ENCODE assay signal across 32 mouse cellular contexts in the genomic region with DNA sequence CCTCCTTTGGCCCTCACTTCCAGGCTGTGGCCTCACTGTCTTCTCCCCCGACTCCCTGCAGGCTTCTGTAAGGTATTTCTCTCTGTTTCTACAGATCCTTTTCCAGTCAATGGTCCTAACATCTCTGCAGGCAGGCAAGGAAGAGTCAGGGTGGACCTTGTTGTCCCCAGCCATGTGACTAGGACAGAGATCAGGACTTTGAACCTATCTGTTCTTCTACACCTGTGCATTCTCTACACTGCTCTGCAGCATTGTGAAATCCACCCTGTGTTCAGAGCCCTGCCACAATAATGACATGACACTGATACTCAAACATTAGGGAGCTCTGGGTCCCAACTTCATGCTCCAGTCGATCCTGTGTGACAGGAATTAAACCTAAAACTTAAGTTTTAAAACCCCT. TPM values are rescaled to one million over a fixed set of nuclear protein-coding genes. Genes with fewer than 3 reads are reported as not detected.
DNase-seq lines count a peak whose midpoint lies in the region; ATAC-seq lines count a peak whose summit lies in the region.
"Had no signal": no experiment of that assay in that cellular context is flagged by ENCODE, and none has a peak within 500 bp of the region (broad histone marks: within the 10 kb centered on the region; RNA-seq: fewer than 3 reads in every experiment).

No protein-coding gene starts in this region.

- H3K9ac ChIP-seq in kidney, embryonic 15.5 days = no peak overlapping the region
- H3K9ac ChIP-seq in intestine, embryonic 16.5 days (ENCODE audit: low read depth, low read length) = no peak overlapping the region
- H3K9ac ChIP-seq in liver, embryonic 15.5 days = no peak overlapping the region
- no peak overlapping the region for H3K9ac ChIP-seq in hindbrain, embryonic 11.5 days (ENCODE audit: low read depth, low read length)
- H3K9ac ChIP-seq: embryonic facial prominence, embryonic 15.5 days; forebrain, embryonic 12.5 days; forebrain, postnatal 0 days; hindbrain, embryonic 15.5 days; midbrain, embryonic 12.5 days; neural tube, embryonic 13.5 days had no signal

- H3K4me2 ChIP-seq in kidney, embryonic 15.5 days = no peak overlapping the region
- no peak overlapping the region for H3K4me2 ChIP-seq in intestine, embryonic 16.5 days (ENCODE audit: low read depth, low read length)
- H3K4me2 ChIP-seq in liver, embryonic 15.5 days = no peak overlapping the region
- no peak overlapping the region for H3K4me2 ChIP-seq in hindbrain, embryonic 11.5 days (replicated peaks; ENCODE audit: low read depth, low read length)
- H3K4me2 ChIP-seq: embryonic facial prominence, embryonic 15.5 days; forebrain, embryonic 12.5 days; hindbrain, embryonic 15.5 days; midbrain, embryonic 12.5 days; neural tube, embryonic 13.5 days had no signal

- WGBS in kidney, embryonic 15.5 days = 70% methylated on average over 2 of the region's 2 CpGs
- WGBS in intestine, embryonic 16.5 days = 70% methylated on average over 2 of the region's 2 CpGs
- WGBS in liver, embryonic 15.5 days (ENCODE audit: insufficient replicate concordance) = 35% methylated on average over 2 of the region's 2 CpGs
- 89% methylated on average over 2 of the region's 2 CpGs for WGBS in hindbrain, embryonic 11.5 days
- WGBS in hindbrain, embryonic 10.5 days = 79% methylated on average over 2 of the region's 2 CpGs

- H3K27me3 ChIP-seq in kidney, embryonic 15.5 days = no peaks in the 10 kb centered on the region
- no peaks in the 10 kb centered on the region for H3K27me3 ChIP-seq in intestine, embryonic 16.5 days (replicated peaks; ENCODE audit: control insufficient read depth, insufficient read depth, low read length)
- H3K27me3 ChIP-seq in liver, embryonic 15.5 days = no peaks in the 10 kb centered on the region
- no peaks in the 10 kb centered on the region for H3K27me3 ChIP-seq in hindbrain, embryonic 11.5 days (ENCODE audit: control insufficient read depth, insufficient read depth, low read length)
- H3K27me3 ChIP-seq in hindbrain, embryonic 10.5 days (ENCODE audit: insufficient read depth, poor library complexity, severe bottlenecking) = no peaks in the 10 kb centered on the region
- H3K27me3 ChIP-seq: embryonic facial prominence, embryonic 15.5 days; forebrain, embryonic 12.5 days; hindbrain, embryonic 15.5 days; midbrain, embryonic 12.5 days; neural tube, embryonic 13.5 days; Patski had no signal

- no peak overlapping the region for H3K4me3 ChIP-seq in kidney, embryonic 15.5 days (replicated peaks)
- no peak overlapping the region for H3K4me3 ChIP-seq in intestine, embryonic 16.5 days (ENCODE audit: low read length)
- H3K4me3 ChIP-seq in liver, embryonic 15.5 days (replicated peaks) = no peak overlapping the region
- no peak overlapping the region for H3K4me3 ChIP-seq in hindbrain, embryonic 11.5 days (ENCODE audit: low read depth, low read length)
- no peak overlapping the region for H3K4me3 ChIP-seq in hindbrain, embryonic 10.5 days
- H3K4me3 ChIP-seq: embryonic facial prominence, embryonic 10.5 days; embryonic facial prominence, embryonic 15.5 days; forebrain, embryonic 12.5 days; hindbrain, embryonic 15.5 days; megakaryocyte, embryonic 14.5 days; midbrain, embryonic 12.5 days; neural tube, embryonic 13.5 days had no signal

- ATAC-seq in kidney, embryonic 15.5 days (replicated peaks; ENCODE audit: low FRiP score) = no peak
- peak; percentile 91 for ATAC-seq in intestine, embryonic 16.5 days
- peak; percentile 79 for ATAC-seq in liver, embryonic 15.5 days (ENCODE audit: insufficient read depth)
- no peak for ATAC-seq in hindbrain, embryonic 11.5 days (ENCODE audit: low FRiP score)
- ATAC-seq: forebrain, postnatal 0 days; inflammation-experienced regulatory T-cells, adult 6 months; lung, postnatal 0 days; Patski had no signal

- H3K4me1 ChIP-seq in kidney, embryonic 15.5 days = no peaks in the 10 kb centered on the region
- no peaks in the 10 kb centered on the region; the same call in 1 of the 2 replicates for H3K4me1 ChIP-seq in intestine, embryonic 16.5 days (ENCODE audit: control insufficient read depth, insufficient read depth, low read length)
- H3K4me1 ChIP-seq in liver, embryonic 15.5 days (replicated peaks) = peaks cover 5% of the 10 kb centered on the region; the same call in 1 of the 2 replicates
- no peaks in the 10 kb centered on the region for H3K4me1 ChIP-seq in hindbrain, embryonic 11.5 days (replicated peaks; ENCODE audit: control insufficient read depth, insufficient read depth, low read length)
- H3K4me1 ChIP-seq in hindbrain, embryonic 10.5 days (replicated peaks) = no peaks in the 10 kb centered on the region
- H3K4me1 ChIP-seq: embryonic facial prominence, embryonic 10.5 days; embryonic facial prominence, embryonic 15.5 days; forebrain, embryonic 12.5 days; hindbrain, embryonic 15.5 days; megakaryocyte, embryonic 14.5 days; midbrain, embryonic 12.5 days; neural tube, embryonic 13.5 days had no signal

- H3K9me3 ChIP-seq in kidney, embryonic 15.5 days (replicated peaks) = no peaks in the 10 kb centered on the region
- no peaks in the 10 kb centered on the region for H3K9me3 ChIP-seq in intestine, embryonic 16.5 days (ENCODE audit: control insufficient read depth, low read length)
- no peaks in the 10 kb centered on the region for H3K9me3 ChIP-seq in liver, embryonic 15.5 days (replicated peaks)
- no peaks in the 10 kb centered on the region for H3K9me3 ChIP-seq in hindbrain, embryonic 11.5 days (ENCODE audit: control insufficient read depth, low read length)
- H3K9me3 ChIP-seq in hindbrain, embryonic 10.5 days = no peaks in the 10 kb centered on the region
- H3K9me3 ChIP-seq: embryonic facial prominence, embryonic 10.5 days; embryonic facial prominence, embryonic 15.5 days; forebrain, embryonic 12.5 days; hindbrain, embryonic 15.5 days; midbrain, embryonic 12.5 days; neural tube, embryonic 13.5 days had no signal

- DNase-seq in kidney, adult 11 months = peak; percentile 23
- no peak for DNase-seq in kidney, postnatal 10 days
- peak; percentile 14 to 45 for DNase-seq in kidney, postnatal 25 days
- no peak for DNase-seq in hindbrain, embryonic 11.5 days (ENCODE audit: low spot score)
- DNase-seq in hindbrain, embryonic 10.5 days (ENCODE audit: low spot score) = no peak
- DNase-seq: adrenal gland, postnatal 10 days; cerebellum, adult 8-10 months; cerebellum, postnatal 25 days; forebrain, postnatal 0 days; gastrocnemius, postnatal 10 days; heart, postnatal 4 days; layer of hippocampus, adult 9-11 months; lung, adult 18-20 months; lung, postnatal 4 days; right cerebral cortex, postnatal 25 days; thymus, adult 18-20 months; thymus, postnatal 25 days had no signal

- no peak overlapping the region for H3K27ac ChIP-seq in kidney, embryonic 15.5 days
- peak overlapping the region; percentile 55 for H3K27ac ChIP-seq in intestine, embryonic 16.5 days (ENCODE audit: low read length)
- 0 out of 2 replicates have a peak overlapping the region, but pooled peaks have one; percentile 48 for H3K27ac ChIP-seq in liver, embryonic 15.5 days (replicated peaks)
- H3K27ac ChIP-seq in hindbrain, embryonic 11.5 days (ENCODE audit: low read depth, low read length) = no peak overlapping the region
- no peak overlapping the region for H3K27ac ChIP-seq in hindbrain, embryonic 10.5 days
- H3K27ac ChIP-seq: embryonic facial prominence, embryonic 10.5 days; embryonic facial prominence, embryonic 15.5 days; forebrain, embryonic 12.5 days; hindbrain, embryonic 15.5 days; midbrain, embryonic 12.5 days; neural tube, embryonic 13.5 days had no signal

- H3K36me3 ChIP-seq in kidney, embryonic 15.5 days = no peaks in the 10 kb centered on the region
- no peaks in the 10 kb centered on the region for H3K36me3 ChIP-seq in intestine, embryonic 16.5 days (ENCODE audit: control insufficient read depth, insufficient read depth, low read length)
- H3K36me3 ChIP-seq in liver, embryonic 15.5 days (replicated peaks) = no peaks in the 10 kb centered on the region
- H3K36me3 ChIP-seq in hindbrain, embryonic 11.5 days (ENCODE audit: control insufficient read depth, insufficient read depth, low read length) = no peaks in the 10 kb centered on the region
- no peaks in the 10 kb centered on the region for H3K36me3 ChIP-seq in hindbrain, embryonic 10.5 days
- H3K36me3 ChIP-seq: embryonic facial prominence, embryonic 10.5 days; embryonic facial prominence, embryonic 15.5 days; forebrain, embryonic 12.5 days; hindbrain, embryonic 15.5 days; midbrain, embryonic 12.5 days; neural tube, embryonic 13.5 days had no signal

RNA-seq across cellular contexts. Expression of a gene that starts 12.2 kb away (rescaled TPM):
- 56.5 and 62.0 TPM in 2 replicates for polyA plus RNA-seq in kidney, embryonic 15.5 days (2015; fragmentation: Nextera tagmentation; extraction: Ambion mirVana)
- 18.2 and 19.7 TPM in 2 replicates for polyA plus RNA-seq in intestine, embryonic 16.5 days (2015; fragmentation: Nextera tagmentation; extraction: Ambion mirVana)
- polyA plus RNA-seq in liver, embryonic 15.5 days (2015; fragmentation: Nextera tagmentation; extraction: Ambion mirVana) = 386 and 409 TPM in 2 replicates
- 0.17 TPM in 1 of 2 replicates, not detected in the other for polyA plus RNA-seq in hindbrain, embryonic 11.5 days (2014; fragmentation: Nextera tagmentation; extraction: Ambion mirVana)
- polyA plus RNA-seq in hindbrain, embryonic 10.5 days (2016; fragmentation: Nextera tagmentation; extraction: Ambion mirVana) = 0.25 TPM in 1 of 2 replicates, not detected in the other
- polyA plus RNA-seq: embryonic facial prominence, embryonic 15.5 days; forebrain, embryonic 12.5 days; gonadal fat pad, adult 2 months; inflammation-experienced regulatory T-cells, adult 6 months; limb, embryonic 11.5 days; lung, postnatal 0 days; midbrain, embryonic 12.5 days had no signal

Comparison
In these comparisons a context has a peak if more than half of its experiments do, and no peak if none do; other contexts are left out.
1. DNase-seq: peak in kidney, adult 11 months (single experiment) and kidney, postnatal 25 days (2 of 2); none in kidney, postnatal 10 days (single experiment), hindbrain, embryonic 11.5 days (single experiment) and hindbrain, embryonic 10.5 days (single experiment).
2. ATAC-seq: peak in intestine, embryonic 16.5 days (single experiment) and liver, embryonic 15.5 days (single experiment); none in kidney, embryonic 15.5 days (single experiment) and hindbrain, embryonic 11.5 days (single experiment).
3. H3K27ac ChIP-seq: peak in intestine, embryonic 16.5 days (single experiment) and liver, embryonic 15.5 days (single experiment); none in kidney, embryonic 15.5 days (single experiment), hindbrain, embryonic 11.5 days (single experiment) and hindbrain, embryonic 10.5 days (single experiment).
4. RNA of a gene that starts 12.2 kb away (polyA plus RNA-seq): 386 to 409 TPM in liver, embryonic 15.5 days, 56.5 to 62.0 TPM in kidney, embryonic 15.5 days and 18.2 to 19.7 TPM in intestine, embryonic 16.5 days; 0.25 TPM in hindbrain, embryonic 10.5 days and 0.17 TPM in hindbrain, embryonic 11.5 days; every median in the first group is over 10 times any median in the second.